In the genomic region with DNA sequence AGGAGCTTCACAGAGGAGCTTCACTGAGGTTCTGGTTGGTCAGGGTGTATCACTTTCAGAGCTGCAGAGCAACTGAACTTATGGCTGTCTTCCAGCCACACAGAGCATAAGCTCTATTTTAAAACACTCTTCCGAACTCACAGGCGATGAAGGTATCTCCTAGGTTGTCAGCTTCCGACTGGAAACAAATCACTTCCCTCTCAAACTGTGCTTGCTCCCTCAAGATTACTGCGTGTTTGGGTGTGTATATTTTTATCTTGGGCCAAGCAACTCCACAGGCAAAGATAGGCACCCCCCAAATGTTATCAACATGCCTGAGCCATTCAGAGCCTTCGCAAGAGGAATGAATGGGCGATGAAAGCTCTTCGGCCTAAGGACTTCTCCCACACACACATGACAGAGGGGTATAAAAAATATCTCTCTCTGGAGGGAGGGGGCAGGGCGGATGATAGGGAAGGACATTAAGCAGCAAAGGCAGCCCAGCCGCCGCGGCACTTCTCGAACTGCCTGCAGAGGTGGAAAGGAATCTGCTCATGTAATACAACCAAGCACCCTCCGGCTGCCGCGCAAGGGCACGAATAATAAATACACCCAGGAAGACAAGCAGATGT, we compare ENCODE assay signal across 8 mouse cellular contexts. TPM values are rescaled to one million over a fixed set of nuclear protein-coding genes. Genes with fewer than 3 reads are reported as not detected.
DNase-seq lines count a peak whose midpoint lies in the region; ATAC-seq lines count a peak whose summit lies in the region.

No protein-coding gene starts in this region.

- H3K9ac ChIP-seq in intestine, embryonic 16.5 days (ENCODE audit: low read depth, low read length) = peak overlapping the region; percentile 98

- peak overlapping the region; percentile 87 for H3K27ac ChIP-seq in intestine, embryonic 16.5 days (ENCODE audit: low read length)

- 4% methylated on average over 16 of the region's 16 CpGs for WGBS in intestine, embryonic 16.5 days

- peaks cover 39% of the 10 kb centered on the region for H3K4me1 ChIP-seq in intestine, embryonic 16.5 days (ENCODE audit: control insufficient read depth, insufficient read depth, low read length)

- peak; percentile 37 to 47 for DNase-seq in adrenal gland, adult 18-20 months (ENCODE audit: low spot score in 2 of 2)
- peak; percentile 25 for DNase-seq in gastrocnemius, postnatal 25 days
- DNase-seq in left cerebral cortex, postnatal 4 days = peak; percentile 44
- peak; percentile 45 to 50 for DNase-seq in right cerebral cortex, postnatal 36 days (ENCODE audit: low spot score in 2 of 2)
- DNase-seq in spleen, adult 12 weeks (ENCODE audit: low spot score) = no peak

- intact Hi-C loops in left cerebral cortex, postnatal 4 days (cut with DNase I) = loop anchor here (5.0 kb wide), 1 partner anchor 237 kb away; no protein-coding TSS in a partner anchor

- ATAC-seq in common myeloid progenitor, adult 5-6 weeks (replicated peaks; ENCODE audit: low read depth, poor library complexity, severe bottlenecking) = peak; percentile 24
- no peak for ATAC-seq in intestine, embryonic 16.5 days
- ATAC-seq in megakaryocyte-erythroid progenitor cell, adult 5-6 weeks (replicated peaks; ENCODE audit: low FRiP score, low TSS enrichment, poor library complexity, severe bottlenecking) = peak; percentile 57

- no peaks in the 10 kb centered on the region for H3K9me3 ChIP-seq in intestine, embryonic 16.5 days (ENCODE audit: control insufficient read depth, low read length)

- H3K4me2 ChIP-seq in intestine, embryonic 16.5 days (ENCODE audit: low read depth, low read length) = peak overlapping the region; percentile 93

- H3K36me3 ChIP-seq in intestine, embryonic 16.5 days (ENCODE audit: control insufficient read depth, insufficient read depth, low read length) = no peaks in the 10 kb centered on the region

- peak overlapping the region; percentile 99 for H3K4me3 ChIP-seq in intestine, embryonic 16.5 days (ENCODE audit: low read length)

- no peaks in the 10 kb centered on the region for H3K27me3 ChIP-seq in intestine, embryonic 16.5 days (replicated peaks; ENCODE audit: control insufficient read depth, insufficient read depth, low read length)

RNA-seq across cellular contexts. Expression of a gene that starts 1.0 kb away (rescaled TPM):
- total RNA-seq in adrenal gland, adult 18-20 months (2021) = 100 to 1,000 TPM in 1 of 2 experiments, 10 to 100 TPM in 1; 64.0 to 114 TPM
- 18.9 and 21.8 TPM in 2 replicates for total RNA-seq in common myeloid progenitor, adult 5-6 weeks (2017)
- total RNA-seq in gastrocnemius, postnatal 25 days (2021) = 10 to 100 TPM; 61.5 to 64.0 TPM
- 18.5 and 20.2 TPM in 2 replicates for polyA plus RNA-seq in intestine, embryonic 16.5 days (2015; fragmentation: Nextera tagmentation; extraction: Ambion mirVana)
- total RNA-seq in left cerebral cortex, postnatal 4 days (2021) = 10 to 100 TPM; 51.3 to 51.4 TPM
- total RNA-seq in megakaryocyte-erythroid progenitor cell, adult 5-6 weeks (2014; fragmentation: Nextera tagmentation) = 0.04 and 0.25 TPM in 2 replicates
- 1.7 and 2.0 TPM in 2 replicates for total RNA-seq in megakaryocyte-erythroid progenitor cell, adult 5-6 weeks (2017)
